Mouse (Mus musculus) frontal cortex, postnatal 36 days (tissue): ENCODE results near the gene Calm3.
A peak's percentile ranks its signal among the peaks of the same experiment; 100 is the strongest.

Source experiments
- DNase-seq, 2 experiments: peaks; one replicate each; pipeline ENCODE4 v3.0.0; 2022; ENCODE audit warnings: low spot score in 2 of 2

Calm3 gene

GRCm38 (mm10) chr7:16940292-16940691, 16.4 kb upstream of the Calm3 start:
- peak; percentile 71 to 84 for DNase-seq

DNA sequence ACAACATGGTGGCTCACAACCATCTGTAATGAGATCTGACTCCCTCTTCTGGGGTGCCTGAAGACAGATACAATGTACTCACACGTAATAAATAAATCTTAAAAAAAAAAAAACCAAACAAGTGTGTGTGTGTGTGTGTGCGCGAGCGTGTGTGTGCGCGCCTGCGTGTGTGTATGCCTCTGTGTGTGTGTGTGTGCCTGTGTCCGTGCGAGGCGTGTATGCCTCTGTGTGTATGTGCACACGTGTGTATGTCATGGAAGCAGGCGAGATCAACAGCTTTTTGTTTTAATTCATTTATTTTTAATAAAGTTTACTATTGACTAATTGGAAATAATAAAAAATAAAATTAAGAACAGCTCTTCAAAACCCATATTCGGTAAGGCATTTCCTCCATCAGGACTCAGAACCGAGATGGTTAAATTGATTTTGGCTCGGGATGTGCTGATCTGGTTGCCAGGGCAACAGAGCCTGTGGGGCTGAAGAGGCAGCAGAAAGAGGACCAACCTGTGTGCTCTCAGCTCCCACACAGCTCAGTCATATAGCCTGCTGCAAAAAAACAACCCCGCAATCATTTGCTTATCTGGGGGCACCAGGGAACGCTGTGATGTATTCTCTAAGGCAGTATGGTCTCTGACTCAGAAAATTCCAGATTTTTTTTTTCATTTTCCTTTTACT, 14.3 kb upstream of the Calm3 start:
- DNase-seq: peak in 1 of 2 experiments; percentile 53

DNA sequence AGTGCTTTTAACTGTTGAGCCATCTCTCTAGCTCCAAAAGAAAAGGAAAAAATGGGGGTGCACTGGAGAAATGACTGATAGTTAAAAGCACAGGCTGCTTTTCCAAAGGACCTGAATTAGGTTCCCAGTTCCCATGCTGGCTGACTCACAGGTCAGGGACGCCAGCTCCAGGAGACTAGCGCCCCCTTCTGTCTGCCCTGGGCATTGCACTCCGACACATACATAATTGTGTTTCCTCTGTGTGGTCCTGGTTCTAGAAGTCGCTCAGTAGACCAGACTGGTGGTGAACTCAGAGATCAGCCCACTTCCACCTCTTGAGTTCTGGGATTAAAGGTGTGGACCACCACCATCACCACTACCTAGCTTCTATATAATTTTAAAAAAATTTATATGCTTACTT, 13.4 kb upstream of the Calm3 start:
- no peak for DNase-seq

DNA sequence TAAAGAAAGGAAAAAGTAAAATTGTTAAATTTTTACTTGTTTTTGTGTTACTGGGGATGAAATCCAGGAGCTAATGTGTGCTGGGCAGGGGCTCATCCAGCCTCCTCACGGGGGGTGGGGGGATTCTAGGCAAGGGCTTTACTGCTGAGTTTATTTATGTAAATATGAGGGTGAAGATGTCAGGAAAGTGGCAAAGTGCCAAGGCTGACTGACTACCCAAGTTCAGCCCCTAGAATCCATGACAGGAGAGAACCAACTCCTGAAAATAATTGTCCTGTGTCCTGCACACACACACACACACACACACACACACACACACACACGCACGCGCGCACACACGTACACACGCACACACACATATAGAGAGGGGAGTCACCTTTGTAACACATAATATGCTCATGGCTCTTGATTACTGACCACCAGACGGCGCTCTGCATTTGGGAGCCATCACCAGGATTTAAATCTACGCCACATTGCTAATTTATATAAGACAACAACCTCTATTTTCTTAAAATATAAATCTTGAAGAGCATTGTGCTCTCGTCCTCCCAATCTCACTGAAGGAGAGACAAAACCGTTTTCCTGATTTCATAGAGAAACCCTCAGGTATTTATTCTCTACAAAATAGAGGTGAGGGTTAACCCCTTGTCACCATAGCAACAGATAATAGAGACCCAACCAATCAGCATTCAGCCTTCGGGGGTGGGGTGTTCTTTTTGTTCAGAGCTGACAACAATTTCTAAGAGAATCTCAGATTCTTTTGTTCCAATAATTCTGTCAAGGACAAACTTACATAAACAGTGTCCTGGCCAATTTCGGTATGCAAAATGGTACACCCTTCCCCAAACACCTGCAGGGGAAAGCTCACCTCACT, 9.0 kb upstream of the Calm3 start:
- peak; percentile 37 to 81 for DNase-seq

DNA sequence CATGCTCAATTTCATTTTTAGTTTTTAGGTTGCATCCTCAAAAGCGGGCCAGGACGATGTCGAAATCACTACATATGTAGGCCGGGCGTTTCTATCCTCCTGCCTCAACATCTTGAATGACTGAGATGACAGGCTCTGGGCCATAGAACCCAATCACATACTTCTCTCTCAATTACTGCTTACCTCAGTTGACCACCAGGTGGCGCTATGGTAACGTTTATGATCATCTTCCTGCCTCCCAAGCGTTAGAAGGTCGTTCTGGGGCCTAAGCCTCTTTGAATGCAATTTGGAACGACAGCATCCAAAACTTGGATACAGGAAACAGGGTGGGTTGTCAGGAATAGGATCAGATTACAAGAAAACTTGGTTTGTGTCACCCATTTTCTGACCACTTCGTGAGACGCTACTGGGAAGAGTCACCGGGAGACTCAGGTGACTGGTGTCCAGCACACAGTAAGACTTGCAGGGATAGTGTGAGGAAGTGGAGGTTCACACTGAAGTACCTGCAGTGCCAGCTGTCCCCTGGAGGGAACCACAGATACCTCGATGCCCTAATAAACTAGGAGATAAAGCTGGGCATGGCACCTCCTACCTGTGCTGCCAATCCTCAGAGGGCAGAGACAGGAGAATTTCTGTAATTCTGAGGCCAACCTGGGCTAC, 8.2 kb upstream of the Calm3 start:
- peak; percentile 88 to 94 for DNase-seq

- peak; percentile 80 to 91 for DNase-seq
These were observed 6.9 kb upstream of the Calm3 start for GRCm38 (mm10) chr7:16930850-16931249.

GRCm38 (mm10) chr7:16928341-16928740, 4.4 kb upstream of the Calm3 start:
- DNase-seq: no peak

- DNase-seq: peak; percentile 48 to 58
These were observed 454 bp downstream of the Calm3 start for GRCm38 (mm10) chr7:16923283-16924036.

- DNase-seq: peak; percentile 54 to 64
These were observed 1.4 kb downstream of the Calm3 start for GRCm38 (mm10) chr7:16922360-16922973.

DNA sequence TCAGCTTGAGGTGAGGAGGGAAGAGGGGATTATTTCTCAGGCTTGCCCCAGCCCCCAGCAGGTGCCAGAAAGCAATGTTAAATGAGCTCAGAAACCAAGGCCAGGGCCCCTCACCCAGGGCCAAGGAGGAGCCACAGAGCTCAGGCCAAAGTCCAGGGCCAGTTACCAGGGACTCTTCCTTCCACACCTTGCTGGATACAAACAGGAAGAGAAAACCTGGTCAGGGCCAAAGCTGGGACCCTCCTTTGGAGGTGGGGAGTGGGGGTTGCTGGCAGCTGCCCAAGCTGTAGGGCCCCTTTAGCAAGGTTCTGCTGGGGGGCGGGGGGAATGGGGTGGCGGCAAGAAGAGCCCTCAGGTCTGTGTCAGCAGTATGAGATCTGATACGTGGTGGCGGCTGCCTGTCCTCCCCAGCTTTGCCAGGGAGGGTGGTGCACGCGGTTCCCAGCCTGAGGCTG, 2.0 kb downstream of the Calm3 start:
- no peak for DNase-seq

DNA sequence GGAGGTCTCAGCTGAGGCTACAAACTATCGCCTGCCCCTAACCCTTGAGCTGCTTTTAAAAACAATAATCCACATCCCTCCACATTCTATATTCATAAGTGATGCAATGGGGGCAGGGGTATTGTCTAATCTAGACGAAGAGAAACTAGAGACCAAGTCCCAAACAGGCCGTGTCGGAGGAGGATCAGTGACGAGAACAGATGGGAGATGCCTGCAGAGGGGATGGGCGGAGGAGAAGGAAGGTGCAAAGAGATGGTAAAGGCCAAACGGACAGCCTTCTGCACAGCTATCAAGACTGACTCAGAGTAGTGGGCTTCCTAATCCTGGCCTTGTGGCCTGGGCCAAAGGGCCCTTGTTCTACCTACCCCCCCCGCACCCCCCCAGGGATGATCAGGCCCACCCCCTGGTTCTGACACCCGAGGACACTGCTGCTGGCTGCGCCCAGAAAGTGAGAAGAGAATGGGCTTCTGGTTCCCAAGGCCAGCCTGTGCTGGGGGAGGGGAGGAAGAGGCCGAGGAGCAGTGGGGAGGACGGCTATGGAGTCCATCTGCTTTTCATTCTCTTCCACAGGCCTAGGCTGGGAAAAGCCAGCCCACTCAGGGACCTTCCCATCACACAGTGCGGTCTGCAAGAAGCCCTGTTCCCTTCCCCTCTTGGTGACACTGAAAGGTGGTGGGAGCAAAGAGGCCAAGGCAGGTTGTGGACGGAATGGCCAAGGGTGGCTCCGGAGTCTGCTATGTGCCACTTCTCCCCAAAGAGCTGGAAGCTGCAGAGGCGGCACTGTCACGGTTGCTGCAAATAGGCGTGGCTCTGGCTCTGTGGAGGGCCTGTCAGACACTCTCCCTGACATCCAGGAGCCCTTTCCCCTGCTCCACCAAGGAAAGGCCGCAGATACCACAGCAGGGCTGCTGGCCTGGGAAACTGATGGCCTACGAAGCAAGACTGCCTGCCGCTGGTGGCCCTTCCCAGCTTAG, 2.8 kb downstream of the Calm3 start:
- DNase-seq: peak in 1 of 2 experiments; percentile 58

DNA sequence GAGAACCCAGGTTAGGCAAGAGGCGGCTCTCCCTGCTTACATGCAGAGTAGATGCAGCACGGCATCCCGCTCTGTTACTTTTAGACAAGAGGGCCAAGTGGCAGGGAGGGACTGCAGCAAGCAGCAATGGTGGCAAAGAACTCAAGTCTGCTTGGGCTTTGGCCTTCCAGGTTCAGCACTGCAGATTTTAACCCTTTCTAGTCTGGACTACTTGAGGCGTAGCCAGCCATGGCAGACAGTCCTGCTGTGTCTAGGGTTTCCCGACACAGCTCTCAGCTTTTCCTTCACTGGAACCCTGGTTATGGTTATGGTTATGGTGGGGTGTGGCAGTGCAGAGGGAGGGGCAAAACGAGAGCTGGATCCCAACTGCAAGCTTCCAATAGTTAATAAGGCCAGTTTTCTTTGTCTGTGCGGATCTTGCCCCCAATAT, 3.7 kb downstream of the Calm3 start:
- DNase-seq: no peak

GRCm38 (mm10) chr7:16919395-16920149, 4.3 kb downstream of the Calm3 start:
- DNase-seq: no peak

GRCm38 (mm10) chr7:16918670-16919069, 5.2 kb downstream of the Calm3 start:
- DNase-seq: no peak

- DNase-seq: peak; percentile 80 to 82
These were observed 5.9 kb downstream of the Calm3 start for GRCm38 (mm10) chr7:16918014-16918413.

DNA sequence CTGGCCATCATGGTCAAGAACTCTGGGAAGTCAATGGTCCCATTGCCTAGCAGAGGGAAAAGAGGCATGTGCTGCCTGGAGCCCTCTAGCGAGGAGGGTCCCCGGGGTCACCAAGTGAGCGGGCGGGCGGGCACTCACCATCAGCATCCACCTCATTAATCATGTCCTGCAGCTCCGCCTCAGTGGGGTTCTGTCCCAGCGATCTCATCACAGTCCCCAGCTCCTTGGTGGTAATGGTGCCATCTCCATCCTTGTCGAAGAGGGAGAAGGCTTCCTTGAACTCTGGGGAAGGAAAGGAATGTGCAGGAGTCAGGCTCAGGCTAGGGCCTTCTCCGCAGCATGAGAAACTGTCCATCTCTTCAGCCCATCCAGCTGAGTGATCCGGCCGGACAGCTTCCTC, 6.5 kb downstream of the Calm3 start:
- DNase-seq: no peak

- no peak for DNase-seq
These were observed 7.3 kb downstream of the Calm3 start for GRCm38 (mm10) chr7:16916342-16917265.
